Mouse (Mus musculus) gastrocnemius, postnatal 14 days (tissue): ENCODE data around the gene Ntf5. TPM values are rescaled to one million over a fixed set of nuclear protein-coding genes. Genes with fewer than 3 reads are reported as not detected.

Experiments used
- DNase-seq: peaks from one replicate; pipeline ENCODE4 v3.0.0; 2021; ENCODE audit warnings: mixed read lengths
- intact Hi-C: fragments of 180-260 bp; cut with DNase I; formaldehyde crosslinking; loops from one replicate; pipeline ENCODE4 v1.15.1; 2025; ENCODE audit warnings: low total_unique reads
- total RNA-seq, 2 experiments: library from RNA; stranded (reverse); gene quantifications; 2 replicates each; pipeline ENCODE4 v1.2.3; 2021

Ntf5 gene
- total RNA-seq, 2 experiments from 2014 or later, result 2.3 to 2.6 TPM

DNA sequence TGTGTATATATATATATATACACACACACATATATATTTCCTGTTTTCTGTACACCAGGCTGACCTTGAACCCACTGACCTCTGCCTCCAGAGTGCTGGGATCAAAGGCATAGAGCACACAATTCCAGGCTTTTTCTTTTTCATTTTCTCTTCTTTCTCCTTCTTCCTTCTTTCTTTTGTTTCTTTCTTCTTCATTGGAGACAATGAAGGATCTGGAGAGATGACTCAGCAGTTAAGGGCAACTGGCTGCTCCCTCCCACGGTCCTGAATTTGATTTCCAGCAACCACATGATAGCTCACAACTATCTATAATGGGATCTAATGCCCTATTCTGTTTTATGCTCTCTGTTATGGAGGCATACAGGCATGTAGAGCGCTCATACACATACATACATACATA lies 16.7 kb upstream of the Ntf5 start:
- intact Hi-C loops, result no loop called here
- DNase-seq, result no peak

DNA sequence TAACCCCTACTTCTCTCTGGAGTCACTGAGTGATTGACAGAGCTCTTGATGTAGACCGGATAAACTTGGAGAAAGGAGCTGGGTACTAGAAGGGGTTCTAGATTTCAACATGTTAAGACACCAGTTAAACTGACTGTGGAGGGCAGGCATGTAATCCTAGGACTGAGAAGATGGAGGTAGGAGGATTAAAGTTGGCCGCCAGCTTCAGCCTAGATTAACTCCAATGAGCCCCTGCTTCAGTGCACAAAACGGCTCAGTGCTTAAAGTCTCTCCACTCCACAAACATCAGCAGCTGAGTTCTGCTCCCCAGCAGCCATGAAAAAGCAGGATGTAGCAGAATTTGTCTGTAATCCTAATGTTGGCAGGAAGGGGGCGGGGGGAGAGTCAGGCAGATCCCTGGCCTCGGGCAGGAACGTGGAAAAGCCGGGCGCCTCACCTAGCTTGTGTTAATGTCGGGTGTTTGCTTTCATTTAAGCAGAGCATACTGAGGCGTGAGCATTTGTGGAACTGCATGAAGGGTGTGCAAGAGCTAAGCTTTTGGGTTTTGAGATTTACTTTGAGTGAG lies 11.9 kb upstream of the Ntf5 start:
- no peak for DNase-seq
- intact Hi-C loops, result no loop called here

DNA sequence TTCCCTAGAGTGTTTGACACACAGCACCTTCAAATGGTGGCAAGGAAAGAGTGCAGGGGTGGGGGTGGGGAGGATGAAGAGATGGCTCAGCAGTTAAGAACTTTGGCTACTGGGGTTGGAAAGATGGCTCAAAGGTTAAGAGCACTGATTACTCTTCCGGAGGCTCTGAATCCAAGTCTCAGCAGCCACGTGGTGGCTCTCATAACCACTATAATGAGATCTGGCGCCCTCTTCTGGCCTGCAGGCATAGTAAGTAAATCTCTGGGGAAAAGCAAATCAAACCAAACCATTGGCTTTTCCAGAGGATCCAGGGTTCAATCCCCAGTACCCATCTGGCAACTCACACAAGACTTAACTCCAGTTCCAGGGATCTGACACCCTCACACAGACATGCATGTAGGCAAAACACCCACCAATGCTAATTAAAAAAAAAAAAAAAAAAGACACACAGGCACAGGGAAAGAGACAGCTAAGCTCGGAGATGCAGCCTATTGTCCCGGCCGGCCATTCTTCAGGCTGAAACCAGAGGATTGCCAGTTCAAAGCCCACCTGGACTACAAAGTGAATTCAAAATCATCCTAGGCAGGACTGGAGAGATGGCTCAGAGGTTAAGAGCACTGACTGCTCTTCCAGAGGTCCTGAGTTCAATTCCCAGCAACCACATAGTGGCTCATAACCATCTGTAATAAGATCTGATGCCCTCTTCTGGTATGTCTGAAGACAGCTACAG lies 9.8 kb upstream of the Ntf5 start:
- intact Hi-C loops, result no loop called here
- peak; percentile 63 for DNase-seq

DNA sequence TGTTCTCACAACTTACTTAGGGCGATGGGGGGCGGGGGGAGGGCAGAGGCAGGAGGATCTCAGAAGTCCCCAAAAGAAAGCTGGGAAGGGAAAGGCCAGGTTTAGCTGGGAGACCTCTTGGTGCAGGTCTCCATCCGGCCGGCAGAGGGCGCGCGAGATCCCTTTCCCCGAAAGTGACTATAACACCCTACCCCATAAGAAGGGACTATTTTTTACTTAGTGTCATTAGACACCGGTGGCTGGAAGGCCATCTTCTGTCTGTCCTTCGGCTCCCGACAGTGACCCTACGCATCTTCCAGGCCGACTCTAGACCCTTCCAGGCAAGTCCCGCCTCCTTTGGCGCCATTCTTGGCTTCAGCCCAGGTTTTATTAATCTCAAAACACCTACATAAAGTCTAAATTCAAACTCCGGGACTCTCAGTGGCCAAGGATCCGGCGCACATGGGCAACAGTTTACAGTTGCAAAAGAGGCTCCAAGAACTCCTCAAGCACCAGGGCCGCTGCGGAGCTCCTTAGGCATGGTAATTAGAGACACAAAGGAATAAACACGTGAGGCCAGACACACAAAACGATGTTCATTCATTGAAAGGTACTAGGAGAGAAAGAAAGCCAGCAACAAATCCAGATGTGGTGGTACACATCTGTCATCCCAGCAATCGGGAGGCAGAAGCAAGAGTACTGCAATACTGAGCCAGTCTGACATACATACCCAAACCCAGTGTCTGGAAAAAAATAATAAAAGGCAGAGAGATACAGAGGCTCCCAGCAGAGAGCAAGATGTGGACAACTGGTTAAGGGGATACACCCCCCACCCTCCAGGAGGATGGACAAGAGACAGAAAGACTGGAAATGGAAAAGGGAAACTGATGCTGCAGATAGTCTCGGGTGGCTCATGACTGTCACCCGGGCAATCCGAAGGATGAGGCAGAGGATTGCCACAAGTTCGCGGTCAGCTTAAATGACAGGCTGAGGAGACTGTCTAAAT lies 8.1 kb upstream of the Ntf5 start, which contains the start of gene Kcna7:
Gene Kcna7 (plus strand): TSS at position 563 of the 985 bp plus-strand sequence.
- intact Hi-C loops, result no loop called here

DNA sequence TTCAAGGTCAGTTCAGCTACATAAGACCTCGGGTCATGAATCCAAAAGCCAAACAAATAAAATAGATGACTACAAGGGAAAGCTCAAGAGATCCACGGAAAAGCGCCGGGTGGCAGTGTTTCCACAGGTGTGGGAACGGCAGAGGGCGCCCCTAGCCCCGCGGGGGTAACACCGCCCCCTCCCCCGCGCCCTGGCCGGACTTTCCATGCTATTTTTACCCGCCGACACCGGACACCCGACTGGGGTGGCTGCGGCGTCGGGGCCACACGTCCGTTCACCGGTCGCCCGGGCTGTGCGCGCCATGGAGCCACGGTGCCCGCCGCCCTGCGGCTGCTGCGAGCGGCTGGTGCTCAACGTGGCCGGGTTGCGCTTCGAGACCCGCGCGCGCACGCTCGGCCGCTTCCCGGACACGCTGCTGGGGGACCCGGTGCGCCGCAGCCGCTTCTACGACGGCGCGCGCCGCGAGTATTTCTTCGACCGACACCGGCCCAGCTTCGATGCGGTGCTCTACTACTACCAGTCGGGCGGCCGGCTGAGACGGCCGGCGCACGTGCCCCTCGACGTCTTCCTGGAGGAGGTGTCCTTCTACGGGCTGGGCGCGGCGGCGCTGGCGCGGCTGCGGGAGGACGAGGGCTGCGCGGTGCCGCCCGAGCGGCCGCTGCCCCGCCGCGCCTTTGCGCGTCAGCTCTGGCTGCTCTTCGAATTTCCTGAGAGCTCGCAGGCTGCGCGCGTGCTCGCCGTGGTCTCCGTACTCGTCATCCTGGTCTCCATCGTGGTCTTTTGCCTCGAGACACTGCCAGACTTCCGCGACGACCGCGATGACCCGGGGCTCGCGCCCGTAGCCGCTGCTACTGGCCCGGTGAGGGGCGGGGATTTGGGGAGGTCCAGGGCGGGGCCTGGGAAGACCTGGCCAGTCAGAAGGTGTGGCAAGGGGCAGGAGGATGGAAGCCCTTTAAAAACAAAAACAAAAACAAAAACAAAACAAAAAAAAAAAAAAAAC lies 7.0 kb upstream of the Ntf5 start:
- peak; percentile 81 for DNase-seq
- intact Hi-C loops, result no loop called here

More for the DNA sequence above, 8.1 kb upstream of the Ntf5 start, which contains the start of gene Kcna7:
- DNase-seq, result peak; percentile 76

DNA sequence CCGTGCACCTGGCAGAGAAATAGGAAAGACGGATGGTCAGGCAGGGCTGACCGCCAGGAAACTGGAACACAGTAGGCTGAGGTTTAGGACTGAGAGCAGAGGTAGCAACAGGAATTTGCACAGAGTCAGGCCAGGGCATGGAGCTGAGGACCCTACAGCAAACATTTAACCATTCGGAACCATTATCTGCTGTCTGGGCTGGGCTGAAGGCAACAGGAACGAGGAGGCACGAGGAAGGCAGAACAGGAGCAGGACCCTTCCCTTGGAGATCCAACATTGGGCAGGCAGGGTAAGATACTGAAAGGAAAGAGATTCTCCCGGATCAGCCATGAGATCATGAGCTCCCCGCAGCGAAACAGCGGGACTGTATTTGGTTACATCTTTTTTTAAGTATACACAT lies 5.7 kb upstream of the Ntf5 start:
- intact Hi-C loops, result no loop called here

DNA sequence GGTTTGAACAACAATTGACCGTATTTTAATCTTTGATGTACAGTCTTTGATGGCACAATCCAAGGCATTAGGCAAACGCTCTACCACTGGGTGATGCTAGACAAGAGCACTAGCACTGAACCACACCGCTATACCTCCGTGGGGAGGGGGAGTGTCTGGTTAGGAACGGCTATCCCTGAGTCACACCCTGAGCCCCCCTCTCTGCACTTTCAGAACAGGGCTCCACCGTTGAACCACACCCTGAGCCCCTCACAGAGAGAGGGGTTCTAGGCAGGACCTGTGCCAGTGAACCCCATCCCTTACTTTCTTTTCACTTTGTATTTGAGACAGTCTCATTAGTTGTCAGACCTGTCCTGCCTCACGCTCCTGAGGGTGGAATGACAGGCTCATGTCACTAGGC lies 5.1 kb upstream of the Ntf5 start:
- DNase-seq, result no peak
- intact Hi-C loops, result no loop called here

More for the DNA sequence above, 5.7 kb upstream of the Ntf5 start:
- no peak for DNase-seq

DNA sequence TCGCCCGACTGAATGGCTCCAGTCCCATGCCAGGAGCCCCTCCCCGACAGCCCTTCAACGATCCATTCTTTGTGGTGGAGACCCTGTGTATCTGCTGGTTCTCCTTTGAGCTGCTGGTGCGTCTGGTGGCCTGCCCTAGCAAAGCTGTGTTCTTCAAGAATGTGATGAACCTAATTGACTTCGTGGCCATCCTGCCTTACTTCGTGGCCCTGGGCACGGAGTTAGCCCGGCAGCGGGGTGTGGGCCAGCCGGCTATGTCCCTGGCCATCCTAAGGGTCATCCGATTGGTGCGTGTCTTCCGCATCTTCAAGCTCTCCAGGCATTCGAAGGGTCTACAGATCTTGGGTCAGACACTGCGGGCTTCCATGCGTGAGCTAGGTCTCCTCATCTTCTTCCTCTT lies 4.5 kb upstream of the Ntf5 start:
- intact Hi-C loops, result no loop called here

DNA sequence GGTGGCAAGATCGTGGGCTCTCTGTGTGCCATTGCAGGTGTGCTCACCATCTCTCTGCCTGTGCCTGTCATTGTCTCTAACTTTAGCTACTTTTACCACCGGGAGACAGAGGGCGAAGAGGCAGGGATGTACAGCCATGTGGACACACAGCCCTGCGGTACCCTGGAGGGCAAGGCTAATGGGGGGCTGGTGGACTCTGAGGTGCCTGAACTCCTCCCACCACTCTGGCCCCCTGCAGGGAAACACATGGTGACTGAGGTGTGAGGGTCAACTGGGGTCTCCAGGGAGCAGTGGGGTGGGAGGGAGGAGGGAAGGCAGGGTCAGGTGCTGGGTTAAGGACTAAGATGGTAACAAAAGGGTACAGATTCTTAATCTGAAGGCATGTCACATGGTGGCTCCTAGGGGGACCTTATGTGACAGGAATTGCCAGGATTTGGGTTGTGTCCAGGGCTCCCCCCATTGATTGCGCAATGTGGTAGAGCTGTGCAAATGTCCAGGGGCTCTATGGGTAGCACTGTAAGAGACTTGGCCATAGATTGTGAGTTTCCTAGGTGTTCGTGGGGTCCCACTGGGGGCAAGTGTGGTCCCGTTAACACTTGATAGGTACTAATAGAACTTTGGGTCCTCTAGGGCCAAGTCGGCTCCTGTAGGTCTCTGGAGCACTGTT lies 3.9 kb upstream of the Ntf5 start:
- DNase-seq, result no peak
- intact Hi-C loops, result no loop called here

More for the DNA sequence above, 4.5 kb upstream of the Ntf5 start:
- no peak for DNase-seq

DNA sequence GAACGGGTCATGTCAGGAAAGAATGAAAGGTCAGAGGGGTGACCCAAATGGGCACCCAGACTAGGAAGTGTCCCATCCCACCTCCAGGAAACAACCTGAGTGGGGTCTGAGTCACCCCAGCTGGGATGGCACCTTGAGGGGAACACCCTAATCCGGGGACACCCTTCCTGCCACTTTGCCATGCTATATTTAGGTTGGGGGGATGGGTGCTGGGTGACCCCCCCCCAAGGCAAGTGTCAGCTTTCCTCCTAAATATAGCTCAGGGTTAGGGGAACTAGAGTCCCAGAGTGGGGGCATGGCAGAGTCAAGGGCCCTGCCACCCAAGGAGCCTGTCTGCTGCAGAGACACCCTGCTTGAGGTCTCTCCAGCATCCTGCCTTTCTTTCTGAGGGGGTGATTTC lies 1.1 kb upstream of the Ntf5 start:
- intact Hi-C loops, result no loop called here
- DNase-seq, result peak; percentile 45

DNA sequence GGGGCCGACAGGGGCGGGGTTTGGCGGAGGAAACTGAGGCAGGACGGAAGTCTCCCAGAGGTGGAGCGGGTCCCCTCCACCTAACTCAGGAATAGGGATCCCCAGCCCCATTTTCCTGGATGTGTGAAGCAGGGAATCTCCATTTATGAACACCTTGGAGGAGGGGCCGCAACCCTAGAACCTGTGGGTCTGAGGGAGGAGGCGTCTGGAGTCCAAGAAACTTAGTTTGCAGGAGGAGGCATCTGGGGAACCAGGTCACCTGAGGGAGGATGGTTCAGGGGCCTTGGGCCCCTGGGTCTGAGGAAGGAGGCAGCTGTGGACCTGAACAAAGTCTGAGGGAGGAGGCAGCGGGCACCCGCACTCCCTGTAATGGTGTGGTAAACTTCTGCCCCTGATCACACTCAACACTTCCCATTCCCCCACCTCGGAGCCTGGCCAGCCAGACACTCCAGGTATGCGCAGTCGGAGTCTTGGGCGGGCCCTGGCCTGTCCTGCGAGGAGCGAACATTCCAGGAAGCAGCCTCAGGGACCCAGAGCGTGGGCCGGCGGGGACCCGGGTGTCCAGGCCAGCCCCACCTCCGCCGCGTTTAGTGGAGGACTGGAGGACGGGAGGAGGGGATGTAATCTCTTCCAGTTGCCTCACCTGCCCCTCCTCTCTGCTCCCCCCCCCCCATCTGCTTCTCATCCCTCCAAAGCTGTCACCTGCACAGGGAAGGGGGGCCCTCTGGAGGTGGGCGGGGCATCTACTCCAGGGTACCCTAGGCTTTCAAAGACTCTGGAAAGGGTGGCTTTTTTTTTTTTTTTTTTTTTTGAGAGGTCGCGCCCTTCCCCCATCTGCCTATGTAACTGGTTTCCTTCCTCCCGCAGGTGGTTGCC lies 607 bp downstream of the Ntf5 start:
- intact Hi-C loops, result no loop called here
- no peak for DNase-seq

DNA sequence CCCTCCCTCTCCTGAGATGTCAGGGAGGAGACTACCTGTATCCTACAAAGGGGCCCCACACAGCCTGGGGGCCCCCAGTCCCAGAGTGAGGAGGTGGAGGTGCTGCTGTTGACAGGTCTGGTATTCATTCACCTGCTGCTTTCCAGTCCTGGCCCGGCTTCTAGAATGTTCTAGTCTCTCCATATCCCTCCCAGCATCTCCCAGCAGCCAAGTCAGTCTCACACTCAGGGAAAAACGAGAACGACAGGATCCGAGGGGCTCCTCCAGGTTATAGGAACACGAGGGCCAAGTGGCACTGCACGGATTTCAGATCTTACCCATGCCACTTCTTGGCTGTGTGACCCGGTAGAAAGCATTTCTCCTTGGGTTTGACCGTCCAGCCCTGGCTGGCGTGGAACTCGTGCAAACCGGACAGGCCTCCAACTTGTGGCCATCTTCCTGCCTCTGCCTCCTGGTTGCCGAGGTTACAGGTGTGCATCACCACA lies 1.3 kb downstream of the Ntf5 start:
- no peak for DNase-seq
- intact Hi-C loops, result no loop called here

DNA sequence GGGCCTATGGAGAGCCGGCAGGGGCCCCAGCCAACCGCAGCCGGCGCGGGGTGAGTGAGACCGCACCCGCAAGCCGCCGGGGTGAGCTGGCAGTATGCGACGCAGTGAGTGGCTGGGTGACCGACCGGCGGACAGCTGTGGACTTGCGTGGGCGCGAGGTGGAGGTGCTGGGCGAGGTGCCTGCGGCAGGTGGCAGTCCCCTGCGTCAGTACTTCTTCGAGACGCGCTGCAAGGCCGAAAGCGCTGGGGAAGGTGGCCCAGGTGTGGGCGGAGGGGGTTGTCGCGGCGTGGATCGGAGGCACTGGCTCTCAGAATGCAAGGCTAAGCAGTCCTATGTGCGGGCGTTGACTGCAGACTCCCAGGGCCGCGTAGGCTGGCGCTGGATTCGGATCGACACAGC lies 2.1 kb downstream of the Ntf5 start:
- no peak for DNase-seq
- intact Hi-C loops, result no loop called here

DNA sequence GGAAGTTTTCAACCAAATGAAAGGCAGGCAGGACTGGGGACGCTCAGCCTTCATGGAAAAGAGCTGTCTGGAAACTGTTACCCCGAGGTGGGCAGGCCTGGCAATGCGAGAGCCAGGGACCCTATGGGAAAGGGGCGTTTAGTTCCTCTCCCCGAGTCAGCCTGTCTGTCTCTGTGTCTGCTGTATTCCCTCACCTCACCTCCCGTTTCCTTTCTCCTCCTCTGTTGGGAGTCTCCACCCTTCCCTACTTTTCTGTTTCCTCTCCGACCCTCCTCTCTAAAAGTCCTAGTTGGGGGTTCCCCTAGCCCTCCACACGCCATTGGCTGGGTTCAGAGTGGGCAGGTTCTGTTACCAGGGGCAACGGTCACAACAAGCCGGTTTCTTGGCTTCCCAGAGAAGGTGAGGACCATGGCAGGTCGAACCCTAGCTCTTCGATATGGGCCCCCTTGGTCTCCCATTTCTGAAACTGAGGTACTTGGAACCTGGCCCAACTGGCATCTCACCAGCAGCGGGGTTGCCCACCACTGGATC lies 4.5 kb downstream of the Ntf5 start:
- intact Hi-C loops, result no loop called here
- no peak for DNase-seq

DNA sequence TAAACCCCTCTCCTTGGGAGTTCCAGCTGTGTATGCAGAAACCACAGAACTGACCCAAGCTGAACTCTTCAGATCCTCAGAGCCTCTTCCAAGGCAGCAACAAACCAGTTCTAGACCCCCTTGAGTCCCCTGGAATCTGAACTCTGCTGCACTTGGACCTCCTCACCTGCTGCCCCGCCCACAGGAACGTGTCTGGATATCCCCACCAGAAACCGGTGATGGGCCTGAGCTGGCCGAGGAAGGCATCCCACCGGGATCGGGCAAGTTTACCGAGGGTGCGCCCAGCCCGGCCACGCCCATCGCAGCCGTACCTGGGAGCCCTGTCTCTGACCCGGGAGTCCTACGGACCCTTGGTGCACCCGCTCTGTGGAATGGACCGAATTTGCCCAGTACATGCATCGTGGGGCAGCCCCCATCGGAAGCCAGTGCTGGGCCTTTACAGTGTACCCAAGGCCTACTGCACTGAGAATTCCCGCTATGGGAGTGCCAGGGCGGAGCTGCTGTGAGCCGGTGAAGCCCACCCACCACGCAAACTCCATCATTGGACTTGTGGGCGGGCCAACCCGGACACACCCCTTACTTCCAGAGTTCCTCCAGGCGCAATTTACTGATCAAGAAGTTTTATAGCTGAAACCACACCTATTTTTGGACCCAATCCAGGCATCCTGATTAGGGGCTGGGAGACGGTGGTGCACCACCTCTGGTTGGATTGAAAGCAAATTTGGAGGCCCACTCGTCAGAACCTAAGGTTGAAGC lies 6.5 kb downstream of the Ntf5 start:
- no peak for DNase-seq
- intact Hi-C loops, result no loop called here

DNA sequence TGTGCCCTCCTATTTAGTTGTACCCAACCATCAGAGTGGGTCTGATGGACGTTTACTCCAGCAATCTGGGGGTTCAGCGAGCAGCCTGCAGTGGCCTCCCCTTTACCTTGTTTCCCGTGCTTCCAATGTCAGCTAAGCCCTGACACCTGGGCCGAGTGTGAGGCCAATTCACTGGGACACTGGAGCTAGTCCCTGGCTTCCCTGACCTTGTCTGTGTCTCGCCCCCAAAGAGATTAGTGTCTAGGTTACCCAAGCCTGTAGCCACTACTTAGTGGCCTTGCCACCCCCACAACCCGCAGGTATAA lies 7.1 kb downstream of the Ntf5 start, which contains the start of gene Lhb:
Gene Lhb (plus strand): TSS at position 206 of the 305 bp plus-strand sequence.
- no peak for DNase-seq
- intact Hi-C loops, result no loop called here

DNA sequence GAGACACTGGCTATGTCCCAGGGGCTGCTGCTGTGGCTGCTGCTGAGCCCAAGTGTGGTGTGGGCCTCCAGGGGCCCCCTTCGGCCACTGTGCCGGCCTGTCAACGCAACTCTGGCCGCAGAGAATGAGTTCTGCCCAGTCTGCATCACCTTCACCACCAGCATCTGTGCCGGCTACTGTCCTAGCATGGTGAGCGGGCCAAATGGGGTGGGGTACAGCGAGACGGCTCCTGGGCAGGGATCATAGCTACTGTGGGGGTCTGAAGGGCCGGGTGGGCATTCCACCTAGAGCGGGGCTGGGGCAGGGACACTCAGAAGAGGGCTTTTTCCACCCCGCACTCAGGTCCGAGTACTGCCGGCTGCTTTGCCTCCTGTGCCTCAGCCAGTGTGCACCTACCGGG lies 7.7 kb downstream of the Ntf5 start:
- intact Hi-C loops, result no loop called here
- no peak for DNase-seq
